Mouse (Mus musculus): Measurements from ENCODE around the gene Garnl3.

DNA sequence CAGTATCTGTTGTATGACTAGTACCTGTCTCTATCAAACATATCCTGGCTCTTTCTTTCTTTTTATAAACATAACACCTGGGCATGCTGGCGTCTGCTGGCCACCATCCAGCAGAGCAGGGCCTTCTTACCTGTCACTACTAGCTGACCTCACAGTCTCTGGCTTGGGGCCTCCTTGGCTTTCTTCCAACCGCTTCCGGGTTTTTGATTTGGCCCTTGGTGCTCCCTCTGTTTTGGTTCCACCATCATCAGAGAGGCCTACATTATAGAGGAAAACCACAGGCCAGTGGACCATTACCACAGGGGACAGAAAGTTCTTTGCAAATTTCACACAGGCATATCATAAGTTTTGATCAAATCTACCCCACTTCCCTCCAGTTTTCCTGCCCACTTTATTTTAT, 142.1 kb downstream of the Garnl3 start:
- TF ChIP-seq CTCF (IDR thresholded peaks at IDR 0.05; ENCODE audit: control insufficient read depth, insufficient read depth, insufficient replicate concordance, low read depth, low read length) (no peak), POLR2A (IDR thresholded peaks at IDR 0.05; ENCODE audit: control insufficient read depth, low read depth, low read length) (no peak)
